Mouse (Mus musculus) telencephalon, adult 2 months (tissue): ENCODE data around the gene Olfr723.
"Not testable (repeated sequence)": the region's sequence is repeated elsewhere in the genome, so short reads cannot be mapped to it uniquely, and the experiment has no call there.

ENCODE experiments used
- DNase-seq: peaks from one replicate; pipeline ENCODE4 v3.0.0-alpha.2; 2011; ENCODE audit warnings: low read depth, low spot score

Gene Olfr723

GRCm38 (mm10) chr14:49931687-49932086 lies at the start of gene Olfr723:
TSS of gene Olfr723 (minus strand) at chr14:49931787.
- not testable (repeated sequence) for DNase-seq

GRCm38 (mm10) chr14:49963174-49963573 lies 31.6 kb upstream of the Olfr723 start, which contains the start of gene Olfr724:
TSS of gene Olfr724 (minus strand) at chr14:49963274.
- DNase-seq: not testable (repeated sequence)

GRCm38 (mm10) chr14:49955890-49956289 lies 24.3 kb upstream of the Olfr723 start:
- no peak for DNase-seq

GRCm38 (mm10) chr14:49901899-49902298 lies 29.7 kb downstream of the Olfr723 start, which contains the start of gene Olfr722:
TSS of gene Olfr722 (minus strand) at chr14:49901999.
- DNase-seq: no peak
